Mouse (Mus musculus): Measurements from ENCODE around the gene Dalrd3.
A peak's percentile ranks its signal among the peaks of the same experiment; 100 is the strongest.

The Dalrd3 gene

GRCm38 (mm10) chr9:108569381-108570206 is at the start of gene Dalrd3:
Gene Dalrd3, plus strand, starts transcription at chr9:108569886.
- H3K27me3 ChIP-seq (ENCODE audit: insufficient read depth, low read length) = no peaks in the 10 kb centered on the region
- H3K36me3 ChIP-seq (ENCODE audit: insufficient read depth, low read length) = peaks cover 55% of the 10 kb centered on the region
- H3K4me1 ChIP-seq (replicated peaks; ENCODE audit: low read depth, low read length) = peaks cover 85% of the 10 kb centered on the region
- H3K4me3 ChIP-seq (replicated peaks; ENCODE audit: low read length) = peak within 1 kb of the TSS; percentile 92
- H3K9me3 ChIP-seq (ENCODE audit: low read length) = no peaks in the 10 kb centered on the region
- TF ChIP-seq NANOG (IDR thresholded peaks at IDR 0.05; ENCODE audit: borderline replicate concordance, low read length) (no peak), CTCF (conservative IDR thresholded peaks at IDR 0.05; ENCODE audit: low read length) (no peak), POU5F1 (IDR thresholded peaks at IDR 0.05; ENCODE audit: borderline replicate concordance, low read length) (no peak)

DNA sequence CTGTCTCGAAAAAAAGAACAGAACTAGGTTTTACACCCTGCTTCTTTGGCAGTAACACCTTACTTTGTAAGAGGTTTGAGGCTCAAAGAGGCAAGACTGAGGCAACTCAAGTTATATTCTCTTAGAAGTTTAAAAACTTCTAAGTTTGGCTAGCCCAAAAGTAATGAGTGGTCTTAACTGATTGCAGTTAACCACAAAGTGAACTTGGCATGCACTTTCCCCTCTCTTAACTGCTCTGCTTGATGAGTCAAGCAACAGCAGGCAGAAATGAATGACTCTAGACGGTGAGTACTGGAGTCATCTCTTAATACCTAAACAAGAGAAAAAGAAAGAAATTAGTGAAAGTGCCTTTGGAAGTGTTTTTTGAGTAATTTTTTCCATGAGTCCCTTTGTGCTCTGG is 48.1 kb upstream of the Dalrd3 start:
- no peaks in the 10 kb centered on the region for H3K27me3 ChIP-seq (ENCODE audit: insufficient read depth, low read length)
- H3K36me3 ChIP-seq (ENCODE audit: insufficient read depth, low read length) = peaks cover 61% of the 10 kb centered on the region
- H3K9me3 ChIP-seq (ENCODE audit: low read length) = no peaks in the 10 kb centered on the region
- no peak overlapping the region for H3K4me3 ChIP-seq (replicated peaks; ENCODE audit: low read length)
- H3K4me1 ChIP-seq (replicated peaks; ENCODE audit: low read depth, low read length) = peaks cover 68% of the 10 kb centered on the region
- TF ChIP-seq CTCF (conservative IDR thresholded peaks at IDR 0.05; ENCODE audit: low read length) (no peak), NANOG (IDR thresholded peaks at IDR 0.05; ENCODE audit: borderline replicate concordance, low read length) (no peak), POU5F1 (IDR thresholded peaks at IDR 0.05; ENCODE audit: borderline replicate concordance, low read length) (no peak)

- H3K4me1 ChIP-seq (replicated peaks; ENCODE audit: low read depth, low read length) = peaks cover 73% of the 10 kb centered on the region
- no peaks in the 10 kb centered on the region for H3K9me3 ChIP-seq (ENCODE audit: low read length)
- H3K36me3 ChIP-seq (ENCODE audit: insufficient read depth, low read length) = peaks cover 77% of the 10 kb centered on the region
- no peaks in the 10 kb centered on the region for H3K27me3 ChIP-seq (ENCODE audit: insufficient read depth, low read length)
- no peak overlapping the region for H3K4me3 ChIP-seq (replicated peaks; ENCODE audit: low read length)
- TF ChIP-seq POU5F1 (IDR thresholded peaks at IDR 0.05; ENCODE audit: borderline replicate concordance, low read length) (no peak), CTCF (conservative IDR thresholded peaks at IDR 0.05; ENCODE audit: low read length) (no peak), NANOG (IDR thresholded peaks at IDR 0.05; ENCODE audit: borderline replicate concordance, low read length) (no peak)
These were observed 46.3 kb upstream of the Dalrd3 start for GRCm38 (mm10) chr9:108523341-108523740.

DNA sequence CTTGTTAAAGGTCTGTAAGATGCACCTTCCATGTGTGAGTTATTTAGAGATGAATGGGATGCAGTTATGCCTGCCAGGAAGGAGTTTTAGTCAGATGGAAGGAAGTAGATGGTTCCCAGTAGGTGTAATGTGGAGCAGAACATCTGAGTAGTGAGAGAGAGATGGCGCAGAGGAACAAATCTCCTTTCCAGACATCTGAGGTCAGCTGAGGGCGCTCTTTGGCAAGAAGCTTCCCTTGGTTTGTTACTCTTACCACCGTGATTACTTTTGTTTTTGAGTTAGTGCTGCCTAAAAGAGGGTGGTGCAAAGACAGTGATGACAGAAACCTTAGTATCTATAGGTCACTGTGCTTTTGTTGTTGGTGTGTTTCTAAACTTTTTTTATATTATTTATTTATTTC is 44.3 kb upstream of the Dalrd3 start:
- H3K27me3 ChIP-seq (ENCODE audit: insufficient read depth, low read length) = no peaks in the 10 kb centered on the region
- peaks cover 79% of the 10 kb centered on the region for H3K36me3 ChIP-seq (ENCODE audit: insufficient read depth, low read length)
- H3K4me3 ChIP-seq (replicated peaks; ENCODE audit: low read length) = no peak overlapping the region
- TF ChIP-seq POU5F1 (IDR thresholded peaks at IDR 0.05; ENCODE audit: borderline replicate concordance, low read length) (no peak), NANOG (IDR thresholded peaks at IDR 0.05; ENCODE audit: borderline replicate concordance, low read length) (no peak), CTCF (conservative IDR thresholded peaks at IDR 0.05; ENCODE audit: low read length) (no peak)
- no peaks in the 10 kb centered on the region for H3K9me3 ChIP-seq (ENCODE audit: low read length)
- peaks cover 53% of the 10 kb centered on the region for H3K4me1 ChIP-seq (replicated peaks; ENCODE audit: low read depth, low read length)

GRCm38 (mm10) chr9:108530954-108531353 is 38.7 kb upstream of the Dalrd3 start:
- H3K9me3 ChIP-seq (ENCODE audit: low read length) = no peaks in the 10 kb centered on the region
- H3K27me3 ChIP-seq (ENCODE audit: insufficient read depth, low read length) = no peaks in the 10 kb centered on the region
- peaks cover 28% of the 10 kb centered on the region for H3K4me1 ChIP-seq (replicated peaks; ENCODE audit: low read depth, low read length)
- no peak for TF ChIP-seq POU5F1 (IDR thresholded peaks at IDR 0.05; ENCODE audit: borderline replicate concordance, low read length)
- no peak for TF ChIP-seq NANOG (IDR thresholded peaks at IDR 0.05; ENCODE audit: borderline replicate concordance, low read length)
- no peak for TF ChIP-seq CTCF (conservative IDR thresholded peaks at IDR 0.05; ENCODE audit: low read length)
- peaks cover 98% of the 10 kb centered on the region for H3K36me3 ChIP-seq (ENCODE audit: insufficient read depth, low read length)
- no peak overlapping the region for H3K4me3 ChIP-seq (replicated peaks; ENCODE audit: low read length)

DNA sequence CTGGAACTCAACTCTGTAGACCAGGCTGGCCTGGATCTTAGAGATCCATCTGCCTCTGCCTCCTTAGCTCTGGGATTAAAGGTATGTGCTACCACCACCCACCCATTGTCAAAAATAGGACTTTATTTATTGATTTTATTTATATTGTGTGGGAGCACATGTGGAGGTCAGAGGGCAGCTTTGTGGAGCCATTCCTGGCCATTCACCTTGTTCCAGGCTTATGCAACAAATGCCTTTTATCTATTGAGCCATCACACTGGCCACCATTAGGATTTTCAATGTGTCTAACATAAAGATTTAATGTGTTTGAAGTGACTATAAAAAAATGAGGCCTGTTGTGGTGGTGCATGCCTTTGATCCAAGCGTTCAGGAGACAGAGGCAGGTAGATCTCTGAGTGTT is 38.2 kb upstream of the Dalrd3 start:
- peaks cover 98% of the 10 kb centered on the region for H3K36me3 ChIP-seq (ENCODE audit: insufficient read depth, low read length)
- no peaks in the 10 kb centered on the region for H3K9me3 ChIP-seq (ENCODE audit: low read length)
- TF ChIP-seq NANOG (IDR thresholded peaks at IDR 0.05; ENCODE audit: borderline replicate concordance, low read length) (no peak), CTCF (conservative IDR thresholded peaks at IDR 0.05; ENCODE audit: low read length) (no peak), POU5F1 (IDR thresholded peaks at IDR 0.05; ENCODE audit: borderline replicate concordance, low read length) (no peak)
- no peak overlapping the region for H3K4me3 ChIP-seq (replicated peaks; ENCODE audit: low read length)
- peaks cover 26% of the 10 kb centered on the region for H3K4me1 ChIP-seq (replicated peaks; ENCODE audit: low read depth, low read length)
- H3K27me3 ChIP-seq (ENCODE audit: insufficient read depth, low read length) = no peaks in the 10 kb centered on the region

DNA sequence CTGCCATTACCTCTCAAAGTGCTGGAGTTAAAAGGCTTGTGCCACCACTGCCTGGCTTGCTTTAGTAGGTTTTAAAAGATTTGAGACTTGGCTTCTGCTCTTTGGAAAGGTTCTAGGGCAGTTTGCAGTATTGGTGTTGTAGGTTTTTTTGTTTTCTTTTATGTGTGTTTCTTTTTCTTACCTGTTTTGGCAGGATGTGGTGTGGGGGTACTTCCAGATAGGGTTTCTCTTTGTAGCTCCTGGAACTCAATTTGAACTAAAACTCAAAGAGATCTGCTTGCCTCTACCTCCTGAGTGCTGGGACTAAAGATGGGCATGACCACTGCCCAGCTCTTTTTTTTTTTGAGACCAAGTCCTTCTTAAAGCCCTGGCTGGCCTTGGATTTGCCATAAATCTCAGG is 28.8 kb upstream of the Dalrd3 start:
- H3K4me3 ChIP-seq (replicated peaks; ENCODE audit: low read length) = no peak overlapping the region
- H3K9me3 ChIP-seq (ENCODE audit: low read length) = no peaks in the 10 kb centered on the region
- H3K27me3 ChIP-seq (ENCODE audit: insufficient read depth, low read length) = no peaks in the 10 kb centered on the region
- peaks cover 99% of the 10 kb centered on the region for H3K36me3 ChIP-seq (ENCODE audit: insufficient read depth, low read length)
- TF ChIP-seq CTCF (conservative IDR thresholded peaks at IDR 0.05; ENCODE audit: low read length) (no peak), NANOG (IDR thresholded peaks at IDR 0.05; ENCODE audit: borderline replicate concordance, low read length) (no peak), POU5F1 (IDR thresholded peaks at IDR 0.05; ENCODE audit: borderline replicate concordance, low read length) (no peak)
- H3K4me1 ChIP-seq (replicated peaks; ENCODE audit: low read depth, low read length) = peaks cover 26% of the 10 kb centered on the region

DNA sequence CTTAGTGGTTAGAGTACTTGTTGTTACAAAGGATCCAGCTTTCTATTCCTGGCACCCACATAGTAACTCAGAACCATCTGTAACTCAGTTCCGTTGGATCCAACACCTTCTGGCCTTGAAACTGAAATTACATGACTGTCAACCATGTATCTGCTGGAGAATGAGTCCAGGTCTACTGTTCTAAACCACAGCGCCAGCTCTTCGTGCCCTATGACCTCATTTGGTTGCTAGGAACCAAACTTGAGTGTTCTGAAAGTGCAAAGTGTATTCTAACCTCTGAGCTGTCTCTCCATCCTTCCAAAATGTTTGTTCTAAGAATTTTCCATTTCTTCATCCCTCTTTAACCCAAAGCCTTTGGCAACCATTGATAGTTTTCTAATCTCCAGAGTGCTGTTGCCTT is 23.7 kb upstream of the Dalrd3 start:
- Histone ChIP-seq H3K27me3 (ENCODE audit: insufficient read depth, low read length) (no peaks in the 10 kb centered on the region), H3K4me1 (replicated peaks; ENCODE audit: low read depth, low read length) (peaks cover 18% of the 10 kb centered on the region), H3K9me3 (ENCODE audit: low read length) (no peaks in the 10 kb centered on the region), H3K4me3 (replicated peaks; ENCODE audit: low read length) (no peak overlapping the region), H3K36me3 (ENCODE audit: insufficient read depth, low read length) (peaks cover 97% of the 10 kb centered on the region)
- TF ChIP-seq POU5F1 (IDR thresholded peaks at IDR 0.05; ENCODE audit: borderline replicate concordance, low read length) (no peak), CTCF (conservative IDR thresholded peaks at IDR 0.05; ENCODE audit: low read length) (no peak), NANOG (IDR thresholded peaks at IDR 0.05; ENCODE audit: borderline replicate concordance, low read length) (no peak)
